Mouse (Mus musculus) left cerebral cortex, adult 11 months (tissue): Measurements from ENCODE around the gene Tmem171.

Experiments used
- DNase-seq: peaks from one replicate; pipeline ENCODE4 v3.0.0; 2022; ENCODE audit warnings: low spot score

The Tmem171 gene

GRCm38 (mm10) chr13:98694773-98695314 is at the start of gene Tmem171:
Tmem171 (minus strand) TSS chr13:98694834.
- DNase-seq, result no peak

- no peak for DNase-seq
Observed at GRCm38 (mm10) chr13:98743829-98744228, 49.2 kb upstream of the Tmem171 start.

GRCm38 (mm10) chr13:98743214-98743613 is 48.6 kb upstream of the Tmem171 start:
- no peak for DNase-seq

GRCm38 (mm10) chr13:98738213-98738612 is 43.6 kb upstream of the Tmem171 start:
- DNase-seq, result no peak

GRCm38 (mm10) chr13:98733292-98733691 is 38.7 kb upstream of the Tmem171 start:
- no peak for DNase-seq

- DNase-seq, result no peak
Observed at GRCm38 (mm10) chr13:98729271-98730062, 34.8 kb upstream of the Tmem171 start.

- no peak for DNase-seq
Observed at GRCm38 (mm10) chr13:98726494-98726893, 31.9 kb upstream of the Tmem171 start.

GRCm38 (mm10) chr13:98723430-98723829 is 28.8 kb upstream of the Tmem171 start:
- DNase-seq, result no peak

- no peak for DNase-seq
Observed at GRCm38 (mm10) chr13:98722296-98722695, 27.7 kb upstream of the Tmem171 start.

- no peak for DNase-seq
Observed at GRCm38 (mm10) chr13:98716176-98716575, 21.5 kb upstream of the Tmem171 start.

GRCm38 (mm10) chr13:98715443-98715990 is 20.9 kb upstream of the Tmem171 start:
- DNase-seq, result no peak

GRCm38 (mm10) chr13:98710655-98711054 is 16.0 kb upstream of the Tmem171 start:
- DNase-seq, result no peak

- no peak for DNase-seq
Observed at GRCm38 (mm10) chr13:98710236-98710635, 15.6 kb upstream of the Tmem171 start.

GRCm38 (mm10) chr13:98705501-98705900 is 10.9 kb upstream of the Tmem171 start:
- no peak for DNase-seq

- no peak for DNase-seq
Observed at GRCm38 (mm10) chr13:98703786-98704185, 9.2 kb upstream of the Tmem171 start.

GRCm38 (mm10) chr13:98702361-98702760 is 7.7 kb upstream of the Tmem171 start:
- DNase-seq, result no peak

- DNase-seq, result no peak
Observed at GRCm38 (mm10) chr13:98701309-98701675, 6.7 kb upstream of the Tmem171 start.

GRCm38 (mm10) chr13:98700661-98701308 is 6.2 kb upstream of the Tmem171 start:
- DNase-seq, result no peak

- DNase-seq, result no peak
Observed at GRCm38 (mm10) chr13:98699982-98700540, 5.4 kb upstream of the Tmem171 start.

- no peak for DNase-seq
Observed at GRCm38 (mm10) chr13:98699051-98699744, 4.6 kb upstream of the Tmem171 start.

GRCm38 (mm10) chr13:98696716-98697115 is 2.1 kb upstream of the Tmem171 start:
- no peak for DNase-seq

GRCm38 (mm10) chr13:98695546-98695945 is 912 bp upstream of the Tmem171 start:
- no peak for DNase-seq
